Mouse (Mus musculus) small intestine, adult 2 months (tissue): ENCODE data around the gene Tspan14.

Source experiments
- CTCF ChIP-seq: fragments of 200-500 bp; IDR thresholded peaks from 2 replicates; pipeline ENCODE4 v1.5.1; 2012; ENCODE audit warnings: low read depth, mild to moderate bottlenecking, control low read depth, inconsistent platforms, low read length, moderate library complexity, mixed read lengths; ENCODE audit not compliant: insufficient replicate concordance, insufficient read length; ENCODE audit errors: extremely low read depth
- POLR2A ChIP-seq: fragments of 200-500 bp; IDR thresholded peaks from 2 replicates; pipeline ENCODE4 v1.6.1; 2012; ENCODE audit warnings: low read depth, mild to moderate bottlenecking, control low read depth, inconsistent platforms, low read length, moderate library complexity

DNA sequence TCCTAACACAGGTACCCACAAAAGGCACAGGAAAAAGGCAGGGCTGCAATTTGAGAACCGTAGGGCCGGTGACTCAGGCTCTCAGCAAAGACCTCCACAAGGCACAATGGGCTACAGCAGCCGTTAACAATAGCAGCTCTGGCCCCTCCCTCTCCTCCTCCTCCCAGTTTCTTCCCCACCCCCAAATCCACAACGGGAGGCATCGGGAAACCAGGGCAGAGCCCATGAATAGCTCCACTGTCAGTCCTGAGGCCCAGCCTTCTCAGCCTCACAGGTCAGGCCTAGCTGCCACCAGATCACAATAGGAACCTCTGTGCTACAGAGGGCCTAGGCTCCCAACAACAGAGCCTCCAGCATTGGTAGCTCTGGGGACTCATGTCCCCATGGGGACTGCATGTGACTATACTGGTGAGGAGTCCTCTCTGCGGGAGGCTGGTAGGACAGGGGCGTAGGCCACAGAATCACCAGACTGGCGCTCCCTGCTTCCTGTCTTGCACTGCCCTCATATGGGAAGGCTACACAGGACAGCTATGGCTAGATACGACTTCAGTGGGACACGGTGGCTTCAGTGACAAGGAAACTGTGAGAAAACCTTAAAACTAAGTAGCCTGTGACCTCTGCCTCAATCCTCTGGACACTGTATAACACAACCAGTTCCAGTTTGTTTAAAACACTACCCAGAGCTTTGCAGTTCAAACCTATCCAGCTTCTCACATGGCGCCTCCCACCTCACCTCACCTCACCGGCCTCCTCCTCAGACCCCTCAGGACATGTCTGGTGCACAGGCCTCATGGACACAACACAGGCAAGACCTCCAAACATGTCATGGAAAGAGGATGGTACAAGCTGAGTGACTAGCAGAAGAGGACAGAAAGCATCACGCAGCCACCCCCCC, 10.1 kb downstream of the Tspan14 start:
- TF ChIP-seq CTCF = no peak
- no peak for TF ChIP-seq POLR2A
